Mouse (Mus musculus): Measurements from ENCODE around the gene App.

GRCm38 (mm10) chr16:85145369-85145768 is 28.2 kb downstream of the App start:
- no peak for TF ChIP-seq CTCF (IDR thresholded peaks at IDR 0.05; ENCODE audit: low read depth)
- no peak for TF ChIP-seq EP300 (IDR thresholded peaks at IDR 0.05; ENCODE audit: low read depth)
